Mouse (Mus musculus) limb, embryonic 14.5 days (tissue): Measurements from ENCODE around the gene Lrrc9. TPM values are rescaled to one million over a fixed set of nuclear protein-coding genes. Genes with fewer than 3 reads are reported as not detected.

Experiments used
- ATAC-seq: fragments of 200-750 bp; cut with Nextera tagmentation; 2 replicates; pipeline ENCODE4 v1.8.0; 2017; ENCODE audit warnings: low read depth, moderate number of reproducible peaks, moderate TSS enrichment; ENCODE audit not compliant: low FRiP score
- DNase-seq: peaks from one replicate; pipeline ENCODE4 v3.0.0-alpha.2; 2015; ENCODE audit warnings: low spot score
- H3K27ac ChIP-seq: fragments of 300-500 bp; sonication (generic); replicated peaks from 2 replicates; pipeline ENCODE4 v1.5.1; 2014; ENCODE audit warnings: low read depth, mild to moderate bottlenecking, low read length, moderate library complexity, mixed read lengths
- H3K27me3 ChIP-seq: fragments of 300-500 bp; sonication (generic); 2 replicates; pipeline ENCODE4 v1.6.1; 2014; ENCODE audit warnings: low read length, mixed read lengths; ENCODE audit not compliant: control insufficient read depth, insufficient read depth
- H3K36me3 ChIP-seq: fragments of 300-500 bp; sonication (generic); 2 replicates; pipeline ENCODE4 v1.6.1; 2014; ENCODE audit warnings: mild to moderate bottlenecking, low read length, moderate library complexity, mixed read lengths; ENCODE audit not compliant: control insufficient read depth, insufficient read depth
- H3K4me1 ChIP-seq: fragments of 300-500 bp; sonication (generic); 2 replicates; pipeline ENCODE4 v1.6.1; 2014; ENCODE audit warnings: antibody characterized with exemption, low read length, mixed read lengths; ENCODE audit not compliant: control insufficient read depth, insufficient read depth
- H3K4me2 ChIP-seq: fragments of 300-500 bp; sonication (generic); replicated peaks from 2 replicates; pipeline ENCODE4 v1.6.1; 2014; ENCODE audit warnings: low read depth, mild to moderate bottlenecking, low read length, moderate library complexity; ENCODE audit not compliant: severe bottlenecking
- H3K4me3 ChIP-seq: fragments of 300-500 bp; sonication (generic); replicated peaks from 2 replicates; pipeline ENCODE4 v1.5.1; 2014; ENCODE audit warnings: low read length
- H3K9ac ChIP-seq: fragments of 300-500 bp; sonication (generic); 2 replicates; pipeline ENCODE4 v1.6.1; 2014; ENCODE audit warnings: mild to moderate bottlenecking, low read depth, low read length, moderate library complexity; ENCODE audit not compliant: severe bottlenecking
- H3K9me3 ChIP-seq: fragments of 300-500 bp; sonication (generic); 2 replicates; pipeline ENCODE4 v1.6.1; 2016; ENCODE audit warnings: low read length; ENCODE audit not compliant: control insufficient read depth
- POLR2A ChIP-seq: fragments of 200-500 bp; IDR thresholded peaks from 2 replicates; pipeline ENCODE4 v1.8.0; 2012; ENCODE audit warnings: inconsistent platforms, mild to moderate bottlenecking, moderate library complexity, borderline replicate concordance; ENCODE audit not compliant: insufficient read depth, insufficient read length; ENCODE audit errors: extremely low read depth
- WGBS: fragments of 180-500 bp; shearing (Covaris S2); extraction: QIAGEN DNeasy Blood & Tissue Kit; methylation state at CpG from one replicate; pipeline ENCODE4 v1.1.7; 2014; 5-methylcytosine and 5-hydroxymethylcytosine counted together
- polyA plus RNA-seq, 2 experiments: library from polyadenylated mRNA; depleted of rRNA in 1 of 2; stranded (reverse) in 1 of 2; unstranded in 1 of 2; fragments of >200 nt; fragmentation: Nextera tagmentation in 1 of 2; extraction: Ambion mirVana in 1 of 2; gene quantifications; 2 replicates each; pipeline versions ENCODE4 v1.2.1 to v1.2.3; 2012 to 2014

Lrrc9 gene
- polyA plus RNA-seq, 2 experiments = 0.10 to 0.30 TPM

GRCm38 (mm10) chr12:72482226-72482625 lies 40.6 kb downstream of the Lrrc9 start:
- Histone ChIP-seq H3K9me3 (no peaks in the 10 kb centered on the region), H3K27ac (no peak overlapping the region), H3K27me3 (no peaks in the 10 kb centered on the region), H3K4me2 (no peak overlapping the region), H3K9ac (no peak overlapping the region), H3K36me3 (no peaks in the 10 kb centered on the region), H3K4me3 (no peak overlapping the region), H3K4me1 (no peaks in the 10 kb centered on the region)
- no peak for ATAC-seq
- no peak for TF ChIP-seq POLR2A
- no peak for DNase-seq

- H3K27ac ChIP-seq = no peak overlapping the region
- no peak overlapping the region for H3K4me3 ChIP-seq
- no peaks in the 10 kb centered on the region for H3K27me3 ChIP-seq
- no peaks in the 10 kb centered on the region for H3K36me3 ChIP-seq
- no peak for TF ChIP-seq POLR2A
- no peaks in the 10 kb centered on the region for H3K9me3 ChIP-seq
- H3K4me2 ChIP-seq = no peak overlapping the region
- no peak overlapping the region for H3K9ac ChIP-seq
- ATAC-seq (no peak), DNase-seq (no peak)
- no peaks in the 10 kb centered on the region for H3K4me1 ChIP-seq
Measured at GRCm38 (mm10) chr12:72484872-72485271, 43.2 kb downstream of the Lrrc9 start.

GRCm38 (mm10) chr12:72487498-72487897 lies 45.8 kb downstream of the Lrrc9 start:
- WGBS = 60% methylated on average over 3 of the region's 3 CpGs

GRCm38 (mm10) chr12:72489995-72490394 lies 48.3 kb downstream of the Lrrc9 start:
- Histone ChIP-seq H3K4me2 (no peak overlapping the region), H3K4me1 (no peaks in the 10 kb centered on the region), H3K27ac (no peak overlapping the region), H3K9ac (no peak overlapping the region), H3K36me3 (no peaks in the 10 kb centered on the region), H3K4me3 (no peak overlapping the region), H3K9me3 (no peaks in the 10 kb centered on the region), H3K27me3 (no peaks in the 10 kb centered on the region)
- 83% methylated on average over 3 of the region's 3 CpGs for WGBS
- TF ChIP-seq POLR2A = no peak
- DNase-seq (no peak), ATAC-seq (no peak)

More at GRCm38 (mm10) chr12:72487498-72487897, 45.8 kb downstream of the Lrrc9 start:
- TF ChIP-seq POLR2A = no peak
- no peaks in the 10 kb centered on the region for H3K9me3 ChIP-seq
- no peak overlapping the region for H3K4me3 ChIP-seq
- H3K27me3 ChIP-seq = no peaks in the 10 kb centered on the region
- no peak overlapping the region for H3K9ac ChIP-seq
- H3K4me2 ChIP-seq = no peak overlapping the region
- DNase-seq (no peak), ATAC-seq (no peak)
- no peaks in the 10 kb centered on the region for H3K36me3 ChIP-seq
- no peaks in the 10 kb centered on the region for H3K4me1 ChIP-seq
- H3K27ac ChIP-seq = no peak overlapping the region

GRCm38 (mm10) chr12:72491063-72491719 lies 49.5 kb downstream of the Lrrc9 start:
- no peaks in the 10 kb centered on the region for H3K27me3 ChIP-seq
- no peaks in the 10 kb centered on the region for H3K9me3 ChIP-seq
- DNase-seq = no peak
- H3K4me2 ChIP-seq = no peak overlapping the region
- no peak overlapping the region for H3K9ac ChIP-seq
- H3K27ac ChIP-seq = no peak overlapping the region
- no peak for ATAC-seq
- no peak overlapping the region for H3K4me3 ChIP-seq
- H3K4me1 ChIP-seq = no peaks in the 10 kb centered on the region
- TF ChIP-seq POLR2A = no peak
- WGBS = 47% methylated on average over 3 of the region's 3 CpGs
- no peaks in the 10 kb centered on the region for H3K36me3 ChIP-seq
